Comparison of ENCODE assay signal across 25 mouse cellular contexts in the genomic region with DNA sequence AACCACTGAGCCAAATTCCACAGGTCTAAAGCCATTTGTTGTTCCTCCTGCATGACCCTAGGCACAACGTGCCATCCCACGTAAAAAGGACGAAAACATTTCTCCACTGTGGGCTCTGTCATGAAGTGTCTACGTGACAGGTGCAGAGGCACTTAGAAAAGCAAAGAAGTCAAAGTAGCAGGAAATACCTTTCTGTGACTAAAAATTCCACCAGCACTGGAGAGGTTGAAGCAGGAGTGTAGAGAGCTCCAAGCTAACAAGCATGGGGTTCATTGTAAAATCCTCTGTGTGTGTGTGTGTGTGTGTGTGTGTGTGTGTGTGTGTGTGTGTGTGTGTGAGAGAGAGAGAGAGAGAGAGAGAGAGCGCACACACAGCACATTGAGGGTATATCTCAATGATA. TPM values are rescaled to one million over a fixed set of nuclear protein-coding genes. Genes with fewer than 3 reads are reported as not detected.
DNase-seq lines count a peak whose midpoint lies in the region; ATAC-seq and TF ChIP-seq lines count a peak whose summit lies in the region.
"Had no signal": no experiment of that assay in that cellular context is flagged by ENCODE, and none has a peak within 500 bp of the region (broad histone marks: within the 10 kb centered on the region; RNA-seq: fewer than 3 reads in every experiment).

No protein-coding gene starts in this region.

- no peaks in the 10 kb centered on the region; the same call in 1 of the 2 replicates for H3K9me3 ChIP-seq in lung, embryonic 14.5 days (ENCODE audit: low read depth, low read length)
- no peaks in the 10 kb centered on the region for H3K9me3 ChIP-seq in lung, embryonic 16.5 days (ENCODE audit: control insufficient read depth, low read length)
- H3K9me3 ChIP-seq: embryonic facial prominence, embryonic 10.5 days; embryonic facial prominence, embryonic 12.5 days; forebrain, embryonic 10.5 days; forebrain, embryonic 12.5 days; G1E had no signal

- 46% methylated on average over 5 of the region's 5 CpGs for whole genome bisulfite sequencing in lung, embryonic 14.5 days
- WGBS in lung, embryonic 16.5 days: 51% methylated on average over 5 of the region's 5 CpGs

- H3K4me2 ChIP-seq in lung, embryonic 14.5 days: no peak overlapping the region
- H3K4me2 ChIP-seq in lung, embryonic 16.5 days (ENCODE audit: low read depth, low read length): no peak overlapping the region
- H3K4me2 ChIP-seq: embryonic facial prominence, embryonic 12.5 days; forebrain, embryonic 12.5 days had no signal

- H3K27me3 ChIP-seq in lung, embryonic 14.5 days (ENCODE audit: insufficient read depth, low read length): peaks cover 3% of the 10 kb centered on the region; the same call in 1 of the 2 replicates
- H3K27me3 ChIP-seq in lung, embryonic 16.5 days (ENCODE audit: control insufficient read depth, insufficient read depth, low read depth, low read length): no peaks in the 10 kb centered on the region; the same call in 1 of the 2 replicates
- H3K27me3 ChIP-seq: forebrain, embryonic 12.5 days had no signal

- H3K4me1 ChIP-seq in lung, embryonic 14.5 days (ENCODE audit: insufficient read depth): no peaks in the 10 kb centered on the region
- H3K4me1 ChIP-seq in lung, embryonic 16.5 days (replicated peaks; ENCODE audit: control insufficient read depth, insufficient read depth, low read length): no peaks in the 10 kb centered on the region; the same call in 1 of the 2 replicates
- H3K4me1 ChIP-seq: embryonic facial prominence, embryonic 12.5 days; forebrain, embryonic 12.5 days had no signal

- H3K36me3 ChIP-seq in lung, embryonic 14.5 days (ENCODE audit: insufficient read depth): no peaks in the 10 kb centered on the region
- no peaks in the 10 kb centered on the region for H3K36me3 ChIP-seq in lung, embryonic 16.5 days (ENCODE audit: control insufficient read depth, insufficient read depth, low read length)
- H3K36me3 ChIP-seq: embryonic facial prominence, embryonic 10.5 days; embryonic facial prominence, embryonic 12.5 days; forebrain, embryonic 10.5 days; forebrain, embryonic 12.5 days; G1E had no signal

- no peak overlapping the region for H3K4me3 ChIP-seq in lung, embryonic 14.5 days (ENCODE audit: low read depth, low read length)
- H3K4me3 ChIP-seq in lung, embryonic 16.5 days (ENCODE audit: low read length): no peak overlapping the region
- H3K4me3 ChIP-seq: embryonic facial prominence, embryonic 10.5 days; embryonic facial prominence, embryonic 12.5 days; forebrain, embryonic 10.5 days; forebrain, embryonic 12.5 days had no signal

- no peak for DNase-seq in lung, embryonic 14.5 days
- DNase-seq in lung, postnatal 36 days: no peak
- no peak for DNase-seq in lung, postnatal 14 days
- DNase-seq: adrenal gland, adult 8-10 months; adrenal gland, postnatal 14 days; adrenal gland, postnatal 36 days; B cell, adult 2 months; cerebellum, adult 11-12 months; cerebellum, adult 2 months; cerebellum, adult 9-10 months; cerebellum, postnatal 10 days; cerebellum, postnatal 25 days had no signal

- no peak for ATAC-seq in lung, embryonic 14.5 days (ENCODE audit: insufficient read depth)
- ATAC-seq in lung, embryonic 16.5 days (ENCODE audit: low read depth): peak; percentile 85
- 0 out of 2 replicates have a peak, but pooled peaks have one; percentile 34 for ATAC-seq in erythroid progenitor cell, adult 5-6 weeks (replicated peaks; ENCODE audit: low FRiP score, poor library complexity, severe bottlenecking)
- ATAC-seq: activated CD4-positive, CD25-positive, alpha-beta regulatory T cell, adult 4 months; CD4-positive, CD25-positive, alpha-beta regulatory T cell, adult 4 months; forebrain, embryonic 14.5 days; forebrain, embryonic 16.5 days; Patski had no signal

- no peak overlapping the region for H3K9ac ChIP-seq in lung, embryonic 14.5 days
- no peak overlapping the region; the same call in 1 of the 2 replicates for H3K9ac ChIP-seq in lung, embryonic 16.5 days (ENCODE audit: low read length)
- H3K9ac ChIP-seq: embryonic facial prominence, embryonic 12.5 days; forebrain, embryonic 12.5 days had no signal

- no peak for TF ChIP-seq CTCF in lung, embryonic 14.5 days (IDR thresholded peaks at IDR 0.05; ENCODE audit: low read depth)

- 0 out of 2 replicates have a peak overlapping the region, but pooled peaks have one; percentile 36 for H3K27ac ChIP-seq in lung, embryonic 14.5 days (ENCODE audit: low read depth)
- H3K27ac ChIP-seq in lung, embryonic 16.5 days (ENCODE audit: low read length): peak overlapping the region; percentile 74
- H3K27ac ChIP-seq: embryonic facial prominence, embryonic 10.5 days; embryonic facial prominence, embryonic 12.5 days; forebrain, embryonic 10.5 days; forebrain, embryonic 12.5 days had no signal

RNA-seq across cellular contexts. Expression of gene Ddx17, which starts 6.0 kb away (rescaled TPM):
- 78.9 and 83.8 TPM in 2 replicates for polyA plus RNA-seq in lung, embryonic 14.5 days (2014; fragmentation: Nextera tagmentation; extraction: Ambion mirVana)
- polyA plus RNA-seq in lung, embryonic 16.5 days (2015; fragmentation: Nextera tagmentation; extraction: Ambion mirVana): 45.0 and 45.3 TPM in 2 replicates
- total RNA-seq in erythroid progenitor cell, adult 5-6 weeks (2015; ENCODE audit: low replicate concordance): 117 and 144 TPM in 2 replicates
- 145 and 216 TPM in 2 replicates for total RNA-seq in erythroid progenitor cell, adult 5-6 weeks (2017; ENCODE audit: low replicate concordance)

RNA-seq across cellular contexts. Expression of gene Kdelr3, which starts 36.4 kb away (rescaled TPM):
- 60.3 and 68.2 TPM in 2 replicates for polyA plus RNA-seq in lung, embryonic 14.5 days (2014; fragmentation: Nextera tagmentation; extraction: Ambion mirVana)
- polyA plus RNA-seq in lung, embryonic 16.5 days (2015; fragmentation: Nextera tagmentation; extraction: Ambion mirVana): 75.3 and 78.6 TPM in 2 replicates
- total RNA-seq in erythroid progenitor cell, adult 5-6 weeks (2015; ENCODE audit: low replicate concordance): 1.1 TPM in 1 of 2 replicates, not detected in the other
- total RNA-seq in erythroid progenitor cell, adult 5-6 weeks (2017; ENCODE audit: low replicate concordance): not detected in 2 replicates
- polyA plus RNA-seq: CD4-positive, CD25-positive, alpha-beta regulatory T cell, adult 4 months; G1E had no signal

RNA-seq across cellular contexts. Expression of gene Kcnj4, which starts 47.5 kb away (rescaled TPM):
- polyA plus RNA-seq in lung, embryonic 14.5 days (2014; fragmentation: Nextera tagmentation; extraction: Ambion mirVana): not detected in 2 replicates
- not detected in 2 replicates for polyA plus RNA-seq in lung, embryonic 16.5 days (2015; fragmentation: Nextera tagmentation; extraction: Ambion mirVana)
- not detected in 2 replicates for total RNA-seq in erythroid progenitor cell, adult 5-6 weeks (2015; ENCODE audit: low replicate concordance)
- total RNA-seq in erythroid progenitor cell, adult 5-6 weeks (2017; ENCODE audit: low replicate concordance): not detected in 2 replicates
- total RNA-seq: CH12.LX had no signal
- polyA plus RNA-seq: activated CD4-positive, CD25-positive, alpha-beta regulatory T cell, adult 4 months; CD4-positive, CD25-positive, alpha-beta regulatory T cell, adult 4 months; embryonic facial prominence, embryonic 10.5 days; embryonic facial prominence, embryonic 12.5 days; forebrain, embryonic 10.5 days; forebrain, embryonic 12.5 days; G1E had no signal

RNA-seq across cellular contexts. Expression of gene Dmc1, which starts 52.3 kb away (rescaled TPM):
- 2.9 and 3.4 TPM in 2 replicates for polyA plus RNA-seq in lung, embryonic 14.5 days (2014; fragmentation: Nextera tagmentation; extraction: Ambion mirVana)
- 3.2 and 3.3 TPM in 2 replicates for polyA plus RNA-seq in lung, embryonic 16.5 days (2015; fragmentation: Nextera tagmentation; extraction: Ambion mirVana)
- 15.5 TPM in 1 of 2 replicates, not detected in the other for total RNA-seq in erythroid progenitor cell, adult 5-6 weeks (2015; ENCODE audit: low replicate concordance)
- total RNA-seq in erythroid progenitor cell, adult 5-6 weeks (2017; ENCODE audit: low replicate concordance): 1.0 TPM in 1 of 2 replicates, not detected in the other
- total RNA-seq: CH12.LX, G1E had no signal
- polyA plus RNA-seq: activated CD4-positive, CD25-positive, alpha-beta regulatory T cell, adult 4 months; CD4-positive, CD25-positive, alpha-beta regulatory T cell, adult 4 months; G1E had no signal
